Mouse (Mus musculus) small intestine, adult 2 months (tissue): Measurements from ENCODE around the gene Gm9745.
"Not testable (repeated sequence)": the region's sequence is repeated elsewhere in the genome, so short reads cannot be mapped to it uniquely, and the experiment has no call there.

Source experiments
- CTCF ChIP-seq: fragments of 200-500 bp; IDR thresholded peaks from 2 replicates; pipeline ENCODE4 v1.5.1; 2012; ENCODE audit warnings: low read depth, mild to moderate bottlenecking, control low read depth, inconsistent platforms, low read length, moderate library complexity, mixed read lengths; ENCODE audit not compliant: insufficient replicate concordance, insufficient read length; ENCODE audit errors: extremely low read depth
- POLR2A ChIP-seq: fragments of 200-500 bp; IDR thresholded peaks from 2 replicates; pipeline ENCODE4 v1.6.1; 2012; ENCODE audit warnings: low read depth, mild to moderate bottlenecking, control low read depth, inconsistent platforms, low read length, moderate library complexity

- TF ChIP-seq CTCF, POLR2A: not testable (repeated sequence)
These were observed 13.3 kb upstream of the Gm9745 start for GRCm38 (mm10) chr13:8961128-8961888.
